Mouse (Mus musculus): ENCODE data around the gene Pagr1b. TPM values are rescaled to one million over a fixed set of nuclear protein-coding genes. Genes with fewer than 3 reads are reported as not detected.
A peak's percentile ranks its signal among the peaks of the same experiment; 100 is the strongest.

Gene Pagr1b
- polyA plus RNA-seq, 1 experiment from 2014 or later, result not detected

- Histone ChIP-seq H3K27me3 (ENCODE audit: control insufficient read depth, insufficient read depth, low read length) (no peaks in the 10 kb centered on the region), H3K36me3 (ENCODE audit: control insufficient read depth, insufficient read depth, low read length) (peaks cover 8% of the 10 kb centered on the region; the same call in 1 of the 2 replicates), H3K27ac (ENCODE audit: low read depth, low read length) (peak overlapping the region; percentile 81), H3K4me3 (ENCODE audit: low read depth, low read length) (peak overlapping the region; percentile 45), H3K9ac (ENCODE audit: low read length) (peak overlapping the region; percentile 99), H3K9me3 (ENCODE audit: control insufficient read depth, low read length) (no peaks in the 10 kb centered on the region), H3K4me2 (ENCODE audit: low read depth, low read length, severe bottlenecking) (peak overlapping the region; percentile 81), H3K4me1 (replicated peaks; ENCODE audit: control insufficient read depth, insufficient read depth, low read length) (peaks cover 34% of the 10 kb centered on the region)
- DNase-seq (ENCODE audit: low spot score) (peak; percentile 65), ATAC-seq (replicated peaks; ENCODE audit: low FRiP score) (no peak)
- 40% methylated on average over 5 of the region's 5 CpGs for WGBS
These were observed 5.6 kb upstream of the Pagr1b start for GRCm38 (mm10) chr7:127021563-127022527.

GRCm38 (mm10) chr7:127020901-127021562 is 4.7 kb upstream of the Pagr1b start, which contains the start of the genes Gm42742 and Prrt2:
TSS of gene Gm42742 (minus strand) at chr7:127021097.
TSS of gene Prrt2 (minus strand) at chr7:127021211.
- H3K36me3 ChIP-seq (ENCODE audit: control insufficient read depth, insufficient read depth, low read length), result peaks cover 8% of the 10 kb centered on the region; the same call in 1 of the 2 replicates
- no peaks in the 10 kb centered on the region for H3K9me3 ChIP-seq (ENCODE audit: control insufficient read depth, low read length)
- H3K4me1 ChIP-seq (replicated peaks; ENCODE audit: control insufficient read depth, insufficient read depth, low read length), result peaks cover 34% of the 10 kb centered on the region
- ATAC-seq (replicated peaks; ENCODE audit: low FRiP score), result peak; percentile 8; the same call in 1 of the 2 replicates
- WGBS, result under 1% methylated on average over 36 of the region's 37 CpGs
- peak; percentile 87 for DNase-seq (ENCODE audit: low spot score)
- peak within 1 kb of the TSS; percentile 81 for H3K27ac ChIP-seq (ENCODE audit: low read depth, low read length)
- H3K4me2 ChIP-seq (ENCODE audit: low read depth, low read length, severe bottlenecking), result peak within 1 kb of the TSS; percentile 81
- peak within 1 kb of the TSS; percentile 45 for H3K4me3 ChIP-seq (ENCODE audit: low read depth, low read length)
- peak within 1 kb of the TSS; percentile 79 for H3K9ac ChIP-seq (ENCODE audit: low read length)
- H3K27me3 ChIP-seq (ENCODE audit: control insufficient read depth, insufficient read depth, low read length), result no peaks in the 10 kb centered on the region

- DNase-seq (ENCODE audit: low spot score) (no peak), ATAC-seq (replicated peaks; ENCODE audit: low FRiP score) (no peak)
- peak overlapping the region; percentile 81 for H3K27ac ChIP-seq (ENCODE audit: low read depth, low read length)
- no peaks in the 10 kb centered on the region for H3K9me3 ChIP-seq (ENCODE audit: control insufficient read depth, low read length)
- peaks cover 8% of the 10 kb centered on the region; the same call in 1 of the 2 replicates for H3K36me3 ChIP-seq (ENCODE audit: control insufficient read depth, insufficient read depth, low read length)
- no peaks in the 10 kb centered on the region for H3K27me3 ChIP-seq (ENCODE audit: control insufficient read depth, insufficient read depth, low read length)
- peak overlapping the region; percentile 45 for H3K4me3 ChIP-seq (ENCODE audit: low read depth, low read length)
- peak overlapping the region; percentile 81 for H3K4me2 ChIP-seq (ENCODE audit: low read depth, low read length, severe bottlenecking)
- WGBS, result 28% methylated on average over 5 of the region's 5 CpGs
- H3K4me1 ChIP-seq (replicated peaks; ENCODE audit: control insufficient read depth, insufficient read depth, low read length), result peaks cover 40% of the 10 kb centered on the region
- H3K9ac ChIP-seq (ENCODE audit: low read length), result peak overlapping the region; percentile 79
These were observed 4.2 kb upstream of the Pagr1b start for GRCm38 (mm10) chr7:127020491-127020890.

- Histone ChIP-seq H3K27me3 (ENCODE audit: control insufficient read depth, insufficient read depth, low read length) (no peaks in the 10 kb centered on the region), H3K9ac (ENCODE audit: low read length) (peak overlapping the region; percentile 79), H3K4me2 (ENCODE audit: low read depth, low read length, severe bottlenecking) (peak overlapping the region; percentile 81), H3K27ac (ENCODE audit: low read depth, low read length) (peak overlapping the region; percentile 81; the same call in 1 of the 2 replicates), H3K4me1 (replicated peaks; ENCODE audit: control insufficient read depth, insufficient read depth, low read length) (peaks cover 40% of the 10 kb centered on the region), H3K36me3 (ENCODE audit: control insufficient read depth, insufficient read depth, low read length) (peaks cover 8% of the 10 kb centered on the region; the same call in 1 of the 2 replicates), H3K9me3 (ENCODE audit: control insufficient read depth, low read length) (no peaks in the 10 kb centered on the region), H3K4me3 (ENCODE audit: low read depth, low read length) (peak overlapping the region; percentile 45)
- DNase-seq (ENCODE audit: low spot score) (no peak), ATAC-seq (replicated peaks; ENCODE audit: low FRiP score) (no peak)
- WGBS, result 68% methylated on average over 3 of the region's 3 CpGs
These were observed 3.7 kb upstream of the Pagr1b start for GRCm38 (mm10) chr7:127020031-127020430.

- ATAC-seq (replicated peaks; ENCODE audit: low FRiP score), result no peak
- Histone ChIP-seq H3K4me1 (replicated peaks; ENCODE audit: control insufficient read depth, insufficient read depth, low read length) (peaks cover 39% of the 10 kb centered on the region), H3K4me2 (ENCODE audit: low read depth, low read length, severe bottlenecking) (peak overlapping the region; percentile 81), H3K9ac (ENCODE audit: low read length) (peak overlapping the region; percentile 79), H3K27ac (ENCODE audit: low read depth, low read length) (no peak overlapping the region), H3K4me3 (ENCODE audit: low read depth, low read length) (no peak overlapping the region), H3K9me3 (ENCODE audit: control insufficient read depth, low read length) (no peaks in the 10 kb centered on the region), H3K36me3 (ENCODE audit: control insufficient read depth, insufficient read depth, low read length) (peaks cover 8% of the 10 kb centered on the region), H3K27me3 (ENCODE audit: control insufficient read depth, insufficient read depth, low read length) (no peaks in the 10 kb centered on the region)
- DNase-seq (ENCODE audit: low spot score), result no peak
- WGBS, result 88% methylated on average over 14 of the region's 14 CpGs
These were observed 3.1 kb upstream of the Pagr1b start for GRCm38 (mm10) chr7:127019306-127019960.

GRCm38 (mm10) chr7:127018416-127019305 is 2.4 kb upstream of the Pagr1b start:
- Histone ChIP-seq H3K4me3 (ENCODE audit: low read depth, low read length) (no peak overlapping the region), H3K27me3 (ENCODE audit: control insufficient read depth, insufficient read depth, low read length) (no peaks in the 10 kb centered on the region), H3K9me3 (ENCODE audit: control insufficient read depth, low read length) (no peaks in the 10 kb centered on the region), H3K36me3 (ENCODE audit: control insufficient read depth, insufficient read depth, low read length) (peaks cover 6% of the 10 kb centered on the region), H3K9ac (ENCODE audit: low read length) (peak overlapping the region; percentile 23), H3K27ac (ENCODE audit: low read depth, low read length) (peak overlapping the region; percentile 1; the same call in 1 of the 2 replicates), H3K4me2 (ENCODE audit: low read depth, low read length, severe bottlenecking) (no peak overlapping the region), H3K4me1 (replicated peaks; ENCODE audit: control insufficient read depth, insufficient read depth, low read length) (peaks cover 31% of the 10 kb centered on the region)
- ATAC-seq (replicated peaks; ENCODE audit: low FRiP score) (no peak), DNase-seq (ENCODE audit: low spot score) (no peak)
- 88% methylated on average over 15 of the region's 15 CpGs for WGBS

GRCm38 (mm10) chr7:127017950-127018345 is 1.7 kb upstream of the Pagr1b start:
- Histone ChIP-seq H3K9ac (ENCODE audit: low read length) (peak overlapping the region; percentile 35), H3K4me3 (ENCODE audit: low read depth, low read length) (no peak overlapping the region), H3K4me2 (ENCODE audit: low read depth, low read length, severe bottlenecking) (no peak overlapping the region), H3K9me3 (ENCODE audit: control insufficient read depth, low read length) (no peaks in the 10 kb centered on the region), H3K4me1 (replicated peaks; ENCODE audit: control insufficient read depth, insufficient read depth, low read length) (peaks cover 24% of the 10 kb centered on the region), H3K27me3 (ENCODE audit: control insufficient read depth, insufficient read depth, low read length) (no peaks in the 10 kb centered on the region), H3K36me3 (ENCODE audit: control insufficient read depth, insufficient read depth, low read length) (peaks cover 4% of the 10 kb centered on the region), H3K27ac (ENCODE audit: low read depth, low read length) (0 out of 2 replicates have a peak overlapping the region, but pooled peaks have one; percentile 1)
- DNase-seq (ENCODE audit: low spot score) (no peak), ATAC-seq (replicated peaks; ENCODE audit: low FRiP score) (no peak)
- 65% methylated on average over 6 of the region's 6 CpGs for WGBS

All from forebrain, embryonic 11.5 days (tissue).